Mouse (Mus musculus) small intestine, adult 2 months (tissue): Measurements from ENCODE around the gene Klc1.

Experiments used
- CTCF ChIP-seq: fragments of 200-500 bp; IDR thresholded peaks from 2 replicates; pipeline ENCODE4 v1.5.1; 2012; ENCODE audit warnings: low read depth, mild to moderate bottlenecking, control low read depth, inconsistent platforms, low read length, moderate library complexity, mixed read lengths; ENCODE audit not compliant: insufficient replicate concordance, insufficient read length; ENCODE audit errors: extremely low read depth
- POLR2A ChIP-seq: fragments of 200-500 bp; IDR thresholded peaks from 2 replicates; pipeline ENCODE4 v1.6.1; 2012; ENCODE audit warnings: low read depth, mild to moderate bottlenecking, control low read depth, inconsistent platforms, low read length, moderate library complexity

GRCm38 (mm10) chr12:111790631-111791030, 32.0 kb downstream of the Klc1 start:
- TF ChIP-seq POLR2A = no peak
- TF ChIP-seq CTCF = no peak
